Mouse (Mus musculus) stomach, embryonic 15.5 days (tissue): ENCODE measurements around the gene Asic2. TPM values are rescaled to one million over a fixed set of nuclear protein-coding genes. Genes with fewer than 3 reads are reported as not detected.

ENCODE experiments used
- ATAC-seq: fragments of 200-750 bp; cut with Nextera tagmentation; 2 replicates; pipeline ENCODE4 v1.8.0; 2017; ENCODE audit warnings: low read depth, moderate number of reproducible peaks, moderate TSS enrichment; ENCODE audit not compliant: insufficient read depth, low FRiP score
- H3K27ac ChIP-seq: fragments of 300-500 bp; sonication (generic); 2 replicates; pipeline ENCODE4 v1.5.1; 2015; ENCODE audit warnings: mild to moderate bottlenecking, inconsistent platforms
- H3K27me3 ChIP-seq: fragments of 300-500 bp; sonication (generic); replicated peaks from 2 replicates; pipeline ENCODE4 v1.6.1; 2015; ENCODE audit warnings: inconsistent platforms
- H3K36me3 ChIP-seq: fragments of 300-500 bp; sonication (generic); 2 replicates; pipeline ENCODE4 v1.6.1; 2015; ENCODE audit warnings: inconsistent platforms
- H3K4me1 ChIP-seq: fragments of 300-500 bp; sonication (generic); 2 replicates; pipeline ENCODE4 v1.6.1; 2015; ENCODE audit warnings: inconsistent platforms
- H3K4me2 ChIP-seq: fragments of 300-500 bp; sonication (generic); 2 replicates; pipeline ENCODE4 v1.6.1; 2015; ENCODE audit warnings: mild to moderate bottlenecking, inconsistent platforms
- H3K4me3 ChIP-seq: fragments of 300-500 bp; sonication (generic); replicated peaks from 2 replicates; pipeline ENCODE4 v1.5.1; 2015; ENCODE audit warnings: inconsistent platforms
- H3K9ac ChIP-seq: fragments of 300-500 bp; sonication (generic); 2 replicates; pipeline ENCODE4 v1.6.1; 2015; ENCODE audit warnings: inconsistent platforms
- H3K9me3 ChIP-seq: fragments of 300-500 bp; sonication (generic); 2 replicates; pipeline ENCODE4 v1.6.1; 2016; ENCODE audit warnings: inconsistent platforms
- WGBS: fragments of 180-500 bp; shearing (Covaris S2); methylation state at CpG from one replicate; pipeline ENCODE4 v1.1.7; 2015; 5-methylcytosine and 5-hydroxymethylcytosine counted together
- polyA plus RNA-seq: library from polyadenylated mRNA; unstranded; fragments of >200 nt; fragmentation: Nextera tagmentation; extraction: Ambion mirVana; gene quantifications from 2 replicates; pipeline ENCODE4 v1.2.1, GENCODE M21; 2015

Asic2 gene
- polyA plus RNA-seq, 1 experiment from 2014 or later: 0.65 TPM

- Histone ChIP-seq H3K36me3 (no peaks in the 10 kb centered on the region), H3K27ac (no peak overlapping the region), H3K4me3 (no peak overlapping the region), H3K9me3 (no peaks in the 10 kb centered on the region), H3K27me3 (no peaks in the 10 kb centered on the region), H3K9ac (no peak overlapping the region), H3K4me2 (no peak overlapping the region), H3K4me1 (0 out of 2 replicates have a peak, but pooled peaks cover 6% of the 10 kb centered on the region)
- 42% methylated on average over 11 of the region's 11 CpGs for WGBS
- ATAC-seq: peak; percentile 27
Measured at GRCm38 (mm10) chr11:81080076-81080805, 888.0 kb downstream of the Asic2 start.

- no peak overlapping the region for H3K4me2 ChIP-seq
- no peak for ATAC-seq
- H3K36me3 ChIP-seq: no peaks in the 10 kb centered on the region
- no peaks in the 10 kb centered on the region for H3K27me3 ChIP-seq
- no peaks in the 10 kb centered on the region for H3K9me3 ChIP-seq
- 49% methylated on average over 3 of the region's 3 CpGs for WGBS
- no peak overlapping the region for H3K4me3 ChIP-seq
- no peak overlapping the region for H3K9ac ChIP-seq
- H3K27ac ChIP-seq: no peak overlapping the region
- 0 out of 2 replicates have a peak, but pooled peaks cover 6% of the 10 kb centered on the region for H3K4me1 ChIP-seq
Measured at GRCm38 (mm10) chr11:81079237-81079636, 889.0 kb downstream of the Asic2 start.

- H3K4me2 ChIP-seq: no peak overlapping the region
- H3K27ac ChIP-seq: no peak overlapping the region
- ATAC-seq: no peak
- WGBS: 79% methylated on average over 4 of the region's 4 CpGs
- H3K9me3 ChIP-seq: no peaks in the 10 kb centered on the region
- no peaks in the 10 kb centered on the region for H3K36me3 ChIP-seq
- no peaks in the 10 kb centered on the region for H3K4me1 ChIP-seq
- H3K9ac ChIP-seq: no peak overlapping the region
- H3K4me3 ChIP-seq: no peak overlapping the region
- no peaks in the 10 kb centered on the region for H3K27me3 ChIP-seq
Measured at GRCm38 (mm10) chr11:81071836-81072235, 896.4 kb downstream of the Asic2 start.

GRCm38 (mm10) chr11:81065386-81065785 lies 902.9 kb downstream of the Asic2 start:
- Histone ChIP-seq H3K4me3 (no peak overlapping the region), H3K27ac (no peak overlapping the region), H3K36me3 (no peaks in the 10 kb centered on the region), H3K9ac (no peak overlapping the region), H3K4me1 (no peaks in the 10 kb centered on the region), H3K4me2 (no peak overlapping the region), H3K27me3 (no peaks in the 10 kb centered on the region), H3K9me3 (no peaks in the 10 kb centered on the region)
- WGBS: 77% methylated on average over 11 of the region's 11 CpGs
- ATAC-seq: no peak

GRCm38 (mm10) chr11:81064006-81064405 lies 904.3 kb downstream of the Asic2 start:
- Histone ChIP-seq H3K4me3 (no peak overlapping the region), H3K9me3 (no peaks in the 10 kb centered on the region), H3K36me3 (no peaks in the 10 kb centered on the region), H3K27me3 (no peaks in the 10 kb centered on the region), H3K9ac (no peak overlapping the region), H3K4me1 (no peaks in the 10 kb centered on the region), H3K4me2 (no peak overlapping the region), H3K27ac (no peak overlapping the region)
- no peak for ATAC-seq
- 81% methylated on average over 2 of the region's 2 CpGs for WGBS

GRCm38 (mm10) chr11:81060077-81060476 lies 908.2 kb downstream of the Asic2 start:
- WGBS: 83% methylated on average over 2 of the region's 2 CpGs
- H3K4me2 ChIP-seq: no peak overlapping the region
- no peaks in the 10 kb centered on the region for H3K4me1 ChIP-seq
- no peak overlapping the region for H3K27ac ChIP-seq
- no peaks in the 10 kb centered on the region for H3K9me3 ChIP-seq
- no peak overlapping the region for H3K9ac ChIP-seq
- no peak overlapping the region for H3K4me3 ChIP-seq
- H3K27me3 ChIP-seq: no peaks in the 10 kb centered on the region
- H3K36me3 ChIP-seq: no peaks in the 10 kb centered on the region
- no peak for ATAC-seq

- no peaks in the 10 kb centered on the region for H3K4me1 ChIP-seq
- ATAC-seq: no peak
- 82% methylated on average over 9 of the region's 9 CpGs for WGBS
Measured at GRCm38 (mm10) chr11:81059546-81059945, 908.7 kb downstream of the Asic2 start.

GRCm38 (mm10) chr11:81057506-81057905 lies 910.8 kb downstream of the Asic2 start:
- Histone ChIP-seq H3K27me3 (no peaks in the 10 kb centered on the region), H3K9me3 (no peaks in the 10 kb centered on the region), H3K9ac (no peak overlapping the region), H3K4me2 (no peak overlapping the region), H3K4me3 (no peak overlapping the region), H3K27ac (no peak overlapping the region), H3K4me1 (no peaks in the 10 kb centered on the region), H3K36me3 (no peaks in the 10 kb centered on the region)
- ATAC-seq: no peak
- 90% methylated on average over 3 of the region's 3 CpGs for WGBS

More at GRCm38 (mm10) chr11:81059546-81059945, 908.7 kb downstream of the Asic2 start:
- Histone ChIP-seq H3K27ac (no peak overlapping the region), H3K9me3 (no peaks in the 10 kb centered on the region), H3K9ac (no peak overlapping the region), H3K4me3 (no peak overlapping the region), H3K4me2 (no peak overlapping the region), H3K27me3 (no peaks in the 10 kb centered on the region), H3K36me3 (no peaks in the 10 kb centered on the region)

GRCm38 (mm10) chr11:81056776-81057175 lies 911.5 kb downstream of the Asic2 start:
- Histone ChIP-seq H3K27me3 (no peaks in the 10 kb centered on the region), H3K4me2 (no peak overlapping the region), H3K4me1 (no peaks in the 10 kb centered on the region), H3K9ac (no peak overlapping the region), H3K36me3 (no peaks in the 10 kb centered on the region), H3K4me3 (no peak overlapping the region), H3K9me3 (no peaks in the 10 kb centered on the region), H3K27ac (no peak overlapping the region)
- 89% methylated on average over 9 of the region's 9 CpGs for WGBS
- no peak for ATAC-seq

- no peak for ATAC-seq
- WGBS: 63% methylated on average over 12 of the region's 12 CpGs
- no peak overlapping the region for H3K9ac ChIP-seq
- H3K27me3 ChIP-seq: no peaks in the 10 kb centered on the region
- no peak overlapping the region for H3K27ac ChIP-seq
- H3K4me3 ChIP-seq: no peak overlapping the region
- H3K9me3 ChIP-seq: no peaks in the 10 kb centered on the region
- no peaks in the 10 kb centered on the region for H3K36me3 ChIP-seq
- no peak overlapping the region for H3K4me2 ChIP-seq
- no peaks in the 10 kb centered on the region for H3K4me1 ChIP-seq
Measured at GRCm38 (mm10) chr11:81055446-81056145, 912.7 kb downstream of the Asic2 start.

- 81% methylated on average over 8 of the region's 8 CpGs for WGBS
- H3K4me3 ChIP-seq: no peak overlapping the region
- no peak overlapping the region for H3K4me2 ChIP-seq
- H3K4me1 ChIP-seq: no peaks in the 10 kb centered on the region
- H3K9me3 ChIP-seq: no peaks in the 10 kb centered on the region
- no peaks in the 10 kb centered on the region for H3K27me3 ChIP-seq
- ATAC-seq: no peak
- H3K36me3 ChIP-seq: no peaks in the 10 kb centered on the region
- H3K27ac ChIP-seq: no peak overlapping the region
- no peak overlapping the region for H3K9ac ChIP-seq
Measured at GRCm38 (mm10) chr11:81053826-81054225, 914.4 kb downstream of the Asic2 start.

GRCm38 (mm10) chr11:81041671-81042070 lies 926.6 kb downstream of the Asic2 start:
- Histone ChIP-seq H3K9me3 (no peaks in the 10 kb centered on the region), H3K9ac (no peak overlapping the region), H3K27me3 (no peaks in the 10 kb centered on the region), H3K4me1 (no peaks in the 10 kb centered on the region), H3K4me2 (no peak overlapping the region), H3K36me3 (no peaks in the 10 kb centered on the region), H3K4me3 (no peak overlapping the region), H3K27ac (no peak overlapping the region)
- 27% methylated on average over 3 of the region's 3 CpGs for WGBS
- no peak for ATAC-seq
